Mouse (Mus musculus) kidney, adult 2 months (tissue): ENCODE data around the gene Map2k1. TPM values are rescaled to one million over a fixed set of nuclear protein-coding genes. Genes with fewer than 3 reads are reported as not detected.
"Not testable (repeated sequence)": the region's sequence is repeated elsewhere in the genome, so short reads cannot be mapped to it uniquely, and the experiment has no call there.

Experiments used
- DNase-seq: peaks from one replicate; pipeline ENCODE4 v3.0.0; 2021
- H3K27ac ChIP-seq: fragments of 200-500 bp; 2 replicates; pipeline ENCODE4 v1.5.1; 2012; ENCODE audit warnings: low read depth, low read length, control low read depth, inconsistent platforms; ENCODE audit not compliant: insufficient read depth
- H3K27me3 ChIP-seq: fragments of 200-500 bp; replicated peaks from 2 replicates; pipeline ENCODE4 v1.6.1; 2012; ENCODE audit warnings: mild to moderate bottlenecking, moderate library complexity, low read length, inconsistent platforms; ENCODE audit not compliant: control insufficient read depth, insufficient read depth
- H3K36me3 ChIP-seq: fragments of 200-500 bp; 2 replicates; pipeline ENCODE4 v1.6.1; 2012; ENCODE audit warnings: mild to moderate bottlenecking, moderate library complexity, low read length, inconsistent platforms; ENCODE audit not compliant: control insufficient read depth, insufficient read depth
- H3K4me1 ChIP-seq: fragments of 200-500 bp; 2 replicates; pipeline ENCODE4 v1.6.1; 2011; ENCODE audit warnings: low read length; ENCODE audit not compliant: control insufficient read depth, insufficient read depth
- H3K4me3 ChIP-seq: fragments of 200-500 bp; 2 replicates; pipeline ENCODE4 v1.5.1; 2011; ENCODE audit warnings: mild to moderate bottlenecking, low read depth, low read length, control low read depth; ENCODE audit not compliant: insufficient read depth
- CTCF ChIP-seq: fragments of 200-500 bp; conservative IDR thresholded peaks from 2 replicates; pipeline ENCODE4 v1.5.1; 2011; ENCODE audit warnings: low read depth, mild to moderate bottlenecking, control low read depth, low read length, moderate library complexity, mixed read lengths; ENCODE audit not compliant: insufficient read depth, insufficient read length
- POLR2A ChIP-seq: fragments of 200-500 bp; IDR thresholded peaks from one replicate; pipeline ENCODE4 v1.6.1; 2011; ENCODE audit warnings: low read depth, low read length, control low read depth
- WGBS: fragments of 180-500 bp; shearing (Covaris S2); methylation state at CpG from one replicate; pipeline ENCODE4 v1.1.7; 2018; 5-methylcytosine and 5-hydroxymethylcytosine counted together
- polyA plus RNA-seq: library from polyadenylated mRNA; depleted of rRNA; stranded (reverse); fragments of >200 nt; gene quantifications from 2 replicates; pipeline ENCODE4 v1.2.3, GENCODE M21; 2012; rRNA removed

The Map2k1 gene
- polyA plus RNA-seq = 40.8 and 46.3 TPM in 2 replicates

DNA sequence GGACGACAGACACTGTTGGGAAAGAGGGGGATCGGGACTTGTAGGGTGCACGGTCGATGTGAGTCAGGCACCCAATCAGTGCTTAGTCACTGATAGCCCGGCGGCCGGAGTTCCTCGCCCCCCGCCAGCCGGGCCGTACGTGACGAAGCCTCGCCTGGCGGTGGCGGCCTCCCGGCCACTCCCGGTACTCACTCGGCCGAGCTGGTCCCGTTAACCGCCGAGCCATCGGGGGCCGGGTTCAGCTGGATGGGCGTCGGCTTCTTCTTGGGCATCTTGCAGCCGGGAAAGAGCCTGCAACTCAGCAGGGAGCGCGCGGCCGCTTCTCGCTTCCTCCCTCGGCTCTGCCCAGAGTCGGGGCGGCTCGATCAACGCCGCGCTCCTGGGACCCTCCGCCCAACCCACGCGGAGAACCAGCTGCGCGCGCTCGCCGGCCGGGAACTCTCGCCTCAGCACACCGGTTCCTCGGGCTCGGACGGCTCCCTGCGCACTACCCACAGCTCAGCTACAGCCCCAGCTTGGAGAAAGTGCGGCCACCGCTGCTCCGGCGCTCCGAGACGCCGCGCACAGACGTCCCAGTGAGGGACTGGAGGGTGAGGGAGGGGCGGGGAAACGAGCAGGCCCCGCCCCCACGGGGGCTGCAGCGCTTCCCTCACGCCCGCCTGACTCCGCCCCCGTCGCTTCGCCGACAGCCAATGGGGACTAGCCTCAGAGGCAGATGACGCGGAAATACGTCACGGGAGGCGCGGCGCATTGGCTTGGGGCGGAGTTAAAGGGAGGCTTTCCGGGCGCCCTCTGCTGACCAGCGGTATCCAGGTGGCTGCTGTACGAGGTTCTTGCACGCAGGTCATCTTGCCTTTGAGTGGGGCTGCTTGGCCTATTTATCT is at the start of gene Map2k1:
TSS of gene Map2k1 (minus strand) at position 611 of the 884 bp plus-strand sequence.
- Histone ChIP-seq H3K4me3 (peak within 1 kb of the TSS; percentile 96), H3K27me3 (no peaks in the 10 kb centered on the region), H3K4me1 (peaks cover 7% of the 10 kb centered on the region; the same call in 1 of the 2 replicates), H3K27ac (peak within 1 kb of the TSS; percentile 84), H3K36me3 (no peaks in the 10 kb centered on the region)
- TF ChIP-seq CTCF = peak; percentile 80
- TF ChIP-seq POLR2A = peak; percentile 93
- peak; percentile 100 for DNase-seq
- under 1% methylated on average over 89 of the region's 89 CpGs for WGBS

DNA sequence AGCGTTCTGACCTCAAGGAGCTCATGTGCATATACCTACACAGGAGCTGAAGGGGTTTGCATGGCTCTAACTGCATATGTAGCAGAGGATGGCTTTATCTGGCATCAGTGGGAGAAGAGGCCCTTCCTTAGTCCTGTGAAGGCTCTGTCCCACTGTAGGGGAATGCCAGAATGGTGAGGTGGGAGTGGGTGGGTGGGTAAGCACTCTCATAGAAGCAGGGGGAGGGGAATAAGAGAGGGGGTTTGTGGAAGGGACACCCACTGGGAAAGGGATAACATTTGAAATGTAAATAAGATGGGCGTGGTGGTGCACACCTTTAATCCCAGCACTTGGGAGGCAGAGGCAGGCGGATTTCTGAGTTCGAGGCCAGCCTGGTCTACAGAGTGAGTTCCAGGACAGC is 49.7 kb upstream of the Map2k1 start:
- not testable (repeated sequence) for H3K27ac ChIP-seq, H3K27me3 ChIP-seq, H3K4me1 ChIP-seq, H3K36me3 ChIP-seq, DNase-seq, H3K4me3 ChIP-seq
- WGBS = 87% methylated on average over 4 of the region's 4 CpGs

DNA sequence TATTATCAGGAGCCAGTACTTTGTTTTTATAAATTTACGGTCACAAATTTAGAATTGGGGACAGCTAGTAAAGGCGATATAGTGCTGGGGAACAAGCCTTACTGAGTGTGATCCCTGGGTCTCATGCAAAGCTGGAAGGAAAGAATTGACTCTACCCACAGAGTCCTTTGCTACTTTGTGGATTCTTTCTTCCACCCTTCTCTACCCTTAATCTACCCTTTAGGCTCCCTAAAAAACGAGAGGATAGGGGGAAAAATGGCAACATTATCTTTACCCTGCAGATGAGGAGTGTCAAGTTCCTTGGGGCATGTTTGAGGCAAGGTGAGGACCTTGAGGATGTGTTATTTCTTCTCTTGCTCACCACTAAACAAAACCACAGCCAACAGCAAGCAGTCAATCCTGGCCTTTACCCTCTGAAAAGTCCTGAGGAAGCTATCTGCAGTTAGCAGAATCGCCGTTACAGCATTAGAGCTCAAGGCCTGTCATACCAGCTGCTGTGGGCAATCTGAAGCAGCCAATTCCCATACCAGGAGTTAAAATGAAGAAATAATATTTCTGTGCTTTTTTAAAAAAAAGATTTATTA is 29.1 kb upstream of the Map2k1 start:
- no peak overlapping the region for H3K27ac ChIP-seq
- H3K27me3 ChIP-seq = no peaks in the 10 kb centered on the region
- TF ChIP-seq POLR2A = no peak
- TF ChIP-seq CTCF = no peak
- H3K36me3 ChIP-seq = no peaks in the 10 kb centered on the region
- H3K4me1 ChIP-seq = no peaks in the 10 kb centered on the region; the same call in 1 of the 2 replicates
- DNase-seq = no peak
- 37% methylated on average over 5 of the region's 5 CpGs for WGBS
- H3K4me3 ChIP-seq = no peak overlapping the region

DNA sequence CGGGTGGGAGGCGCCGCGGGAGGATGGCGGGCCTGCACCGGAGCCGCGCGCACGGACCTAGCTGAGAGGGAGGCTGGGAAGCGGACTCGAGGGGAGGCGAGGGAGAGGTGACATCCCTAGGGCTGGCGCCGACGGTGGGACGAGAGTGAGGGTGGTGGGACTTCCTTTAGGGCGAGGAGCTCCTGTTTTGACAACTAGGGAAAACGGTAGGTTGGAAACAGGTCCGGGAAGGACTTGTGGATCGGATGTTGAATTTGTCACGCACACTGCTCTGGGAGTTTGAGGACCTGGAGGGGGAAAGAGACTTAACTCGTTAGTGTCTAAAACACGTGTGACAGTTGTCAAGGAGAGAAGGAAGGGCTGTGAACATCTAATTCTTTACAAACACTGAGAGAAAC is 28.3 kb upstream of the Map2k1 start:
- Histone ChIP-seq H3K4me3 (peak overlapping the region; percentile 83), H3K36me3 (no peaks in the 10 kb centered on the region), H3K4me1 (no peaks in the 10 kb centered on the region; the same call in 1 of the 2 replicates), H3K27me3 (no peaks in the 10 kb centered on the region), H3K27ac (no peak overlapping the region)
- under 1% methylated on average over 24 of the region's 24 CpGs for WGBS
- DNase-seq = no peak
- TF ChIP-seq POLR2A = no peak
- TF ChIP-seq CTCF = no peak

DNA sequence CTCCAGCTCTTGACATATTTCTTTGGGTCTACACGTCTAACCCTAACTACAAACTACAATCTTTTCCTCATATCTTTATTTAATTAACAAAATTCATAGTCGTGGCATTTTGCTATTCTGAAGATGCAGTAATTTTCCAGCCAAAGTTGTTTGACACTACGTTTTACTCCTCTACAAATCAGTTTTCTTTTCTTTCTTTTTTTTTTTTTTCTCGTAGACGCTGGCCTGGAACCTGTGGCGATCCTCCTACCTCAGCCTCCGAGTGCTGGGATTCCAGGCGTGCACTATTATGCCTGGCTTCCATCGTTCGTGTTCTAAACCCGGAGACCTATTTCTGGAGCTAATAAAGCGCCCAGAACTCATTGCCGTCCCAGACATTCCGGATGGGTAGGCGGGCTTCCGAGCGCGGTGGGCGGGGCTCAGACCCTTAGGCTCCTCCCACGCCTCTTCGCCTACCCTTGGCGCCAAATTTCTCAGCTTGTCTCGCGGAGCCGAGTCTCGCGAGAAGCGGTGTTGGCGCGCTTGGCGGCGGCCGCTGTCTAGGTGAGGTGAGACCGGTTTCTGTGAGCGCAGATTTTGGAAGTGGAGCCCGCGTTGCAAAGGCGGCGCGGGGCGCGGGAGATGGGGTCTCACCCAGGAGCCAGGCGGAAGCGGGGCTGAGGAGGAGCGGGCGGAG is 27.8 kb upstream of the Map2k1 start, which contains the start of gene Tipin:
TSS of gene Tipin (plus strand) at position 477 of the 676 bp plus-strand sequence.
- peak within 1 kb of the TSS; percentile 83 for H3K4me3 ChIP-seq
- DNase-seq = peak; percentile 97
- under 1% methylated on average over 46 of the region's 46 CpGs for WGBS
- no peaks in the 10 kb centered on the region for H3K27me3 ChIP-seq
- H3K27ac ChIP-seq = no peak within 1 kb of the TSS
- no peaks in the 10 kb centered on the region for H3K36me3 ChIP-seq
- H3K4me1 ChIP-seq = no peaks in the 10 kb centered on the region; the same call in 1 of the 2 replicates
- TF ChIP-seq POLR2A = no peak
- TF ChIP-seq CTCF = no peak

DNA sequence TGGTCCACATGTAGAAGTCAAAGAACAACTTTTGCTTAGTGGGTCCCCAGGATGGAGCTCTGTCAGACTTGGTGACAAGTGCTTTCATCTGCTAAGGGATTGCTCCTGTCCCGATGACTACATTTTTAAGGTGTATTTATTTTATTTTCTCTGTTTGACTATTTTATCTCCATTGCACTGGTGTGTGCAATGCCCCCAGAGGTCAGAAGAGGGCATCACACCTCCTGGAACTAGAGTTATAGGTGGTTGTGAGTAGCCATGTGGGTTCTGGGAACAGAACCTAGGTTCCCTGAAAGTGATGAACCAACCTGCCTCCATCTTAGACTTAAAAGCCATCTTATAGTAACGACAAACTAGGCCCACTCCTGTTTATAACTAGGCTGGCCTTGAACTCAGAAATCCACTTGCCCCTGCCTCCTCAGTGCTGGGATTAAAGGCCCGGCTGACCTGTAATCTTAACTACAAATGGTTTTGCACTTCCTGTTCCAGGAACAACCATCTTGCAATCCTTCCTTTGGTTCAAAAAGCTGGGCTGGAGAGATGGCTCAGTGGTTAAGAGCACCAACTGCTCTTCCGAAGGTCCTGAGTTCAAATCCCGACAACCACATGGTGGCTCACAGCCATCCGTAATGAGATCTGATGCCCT is 25.4 kb upstream of the Map2k1 start:
- no peak for TF ChIP-seq CTCF
- no peak for TF ChIP-seq POLR2A
- no peaks in the 10 kb centered on the region; the same call in 1 of the 2 replicates for H3K4me1 ChIP-seq
- H3K36me3 ChIP-seq = no peaks in the 10 kb centered on the region
- no peaks in the 10 kb centered on the region for H3K27me3 ChIP-seq
- WGBS = 93% methylated on average over 6 of the region's 6 CpGs
- no peak for DNase-seq
- no peak overlapping the region for H3K27ac ChIP-seq
- no peak overlapping the region for H3K4me3 ChIP-seq

DNA sequence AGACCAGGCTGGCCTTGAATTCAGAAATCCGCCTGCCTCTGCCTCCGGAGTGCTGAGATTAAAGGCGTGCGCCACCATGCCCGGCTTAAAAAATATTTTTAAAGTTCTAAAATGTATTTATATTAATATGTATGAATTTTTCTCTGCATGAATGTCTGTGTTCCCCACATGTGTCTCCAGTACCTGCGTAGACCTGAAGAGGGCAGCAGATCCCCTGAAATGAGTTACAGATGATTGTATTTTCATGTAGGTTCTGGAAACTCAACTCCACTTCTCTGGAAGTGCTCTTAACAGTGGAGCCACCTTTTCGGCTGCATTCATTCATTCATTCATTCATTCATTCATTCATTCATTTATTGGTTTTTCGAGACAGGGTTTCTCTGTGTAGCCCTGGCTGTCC is 24.3 kb upstream of the Map2k1 start:
- no peak for TF ChIP-seq POLR2A
- TF ChIP-seq CTCF = peak; percentile 70
- Histone ChIP-seq H3K27ac (no peak overlapping the region), H3K27me3 (no peaks in the 10 kb centered on the region), H3K4me1 (no peaks in the 10 kb centered on the region; the same call in 1 of the 2 replicates), H3K36me3 (no peaks in the 10 kb centered on the region), H3K4me3 (no peak overlapping the region)
- DNase-seq = peak; percentile 71
- WGBS = 58% methylated on average over 8 of the region's 8 CpGs
